In the genomic region with DNA sequence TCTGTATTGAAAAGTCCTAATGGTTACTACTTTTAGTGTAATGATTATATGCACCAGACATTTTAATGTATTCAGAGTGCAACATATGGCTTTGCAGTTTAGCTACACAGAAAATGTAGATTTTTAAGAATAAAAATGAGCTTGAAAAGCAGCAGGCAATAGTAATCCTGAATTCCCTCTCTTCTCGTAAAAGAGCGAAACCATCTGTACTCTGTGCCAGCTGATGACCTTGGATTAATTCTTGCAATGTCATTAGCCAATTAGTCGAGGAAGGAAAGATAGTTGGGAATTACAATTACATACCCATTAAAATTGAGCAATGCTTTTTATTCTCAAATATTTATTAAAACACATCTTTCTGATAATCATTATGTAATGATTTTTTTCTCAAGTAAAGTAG, we compare ENCODE assay signal across 24 mouse cellular contexts.
"Had no signal": no experiment of that assay in that cellular context is flagged by ENCODE, and none has a peak within 500 bp of the region (broad histone marks: within the 10 kb centered on the region; RNA-seq: fewer than 3 reads in every experiment).

No protein-coding gene starts in this region.

- H3K4me2 ChIP-seq: heart, embryonic 12.5 days; hindbrain, embryonic 13.5 days; hindbrain, embryonic 15.5 days; intestine, embryonic 15.5 days; limb, embryonic 12.5 days had no signal

- H3K4me1 ChIP-seq: heart, embryonic 10.5 days; heart, embryonic 12.5 days; hindbrain, embryonic 10.5 days; hindbrain, embryonic 13.5 days; hindbrain, embryonic 15.5 days; intestine, embryonic 15.5 days; limb, embryonic 10.5 days; limb, embryonic 12.5 days had no signal

- H3K27me3 ChIP-seq: heart, embryonic 12.5 days; hindbrain, embryonic 13.5 days; hindbrain, embryonic 15.5 days; intestine, embryonic 15.5 days; limb, embryonic 12.5 days had no signal

- ATAC-seq: inflammation-experienced regulatory T-cells, adult 6 months; intestine, embryonic 15.5 days; intestine, postnatal 0 days had no signal

- H3K4me3 ChIP-seq: gastrocnemius, adult 2 months; heart, embryonic 10.5 days; heart, embryonic 12.5 days; hindbrain, embryonic 10.5 days; hindbrain, embryonic 13.5 days; hindbrain, embryonic 15.5 days; intestine, embryonic 15.5 days; layer of hippocampus, adult 2 months; left cerebral cortex, adult 2 months; limb, embryonic 10.5 days; limb, embryonic 12.5 days had no signal

- H3K9me3 ChIP-seq: heart, embryonic 10.5 days; heart, embryonic 12.5 days; hindbrain, embryonic 10.5 days; hindbrain, embryonic 13.5 days; hindbrain, embryonic 15.5 days; intestine, embryonic 15.5 days; limb, embryonic 10.5 days; limb, embryonic 12.5 days had no signal

- H3K9ac ChIP-seq: heart, embryonic 12.5 days; hindbrain, embryonic 13.5 days; hindbrain, embryonic 15.5 days; intestine, embryonic 15.5 days; limb, embryonic 12.5 days had no signal

- DNase-seq: gastrocnemius, adult 2 months; gastrocnemius, postnatal 10 days; gastrocnemius, postnatal 25 days; heart, adult 18-20 months; heart, postnatal 10 days; heart, postnatal 4 days; kidney, adult 18-20 months; kidney, adult 8-10 months; kidney, postnatal 10 days; kidney, postnatal 25 days; kidney, postnatal 4 days; liver had no signal

- H3K36me3 ChIP-seq: heart, embryonic 10.5 days; heart, embryonic 12.5 days; hindbrain, embryonic 10.5 days; hindbrain, embryonic 13.5 days; hindbrain, embryonic 15.5 days; intestine, embryonic 15.5 days; limb, embryonic 10.5 days; limb, embryonic 12.5 days had no signal

- H3K27ac ChIP-seq: gastrocnemius, adult 2 months; heart, embryonic 10.5 days; hindbrain, embryonic 10.5 days; hindbrain, embryonic 13.5 days; hindbrain, embryonic 15.5 days; intestine, embryonic 15.5 days; layer of hippocampus, adult 2 months; left cerebral cortex, adult 2 months; limb, embryonic 10.5 days; limb, embryonic 12.5 days had no signal
